7 mouse cellular contexts compared by ENCODE assay signal in genomic region chr10:37072834-37073233, GRCm38 (mm10).
DNase-seq lines count a peak whose midpoint lies in the region; ATAC-seq and TF ChIP-seq lines count a peak whose summit lies in the region.

No protein-coding gene starts in this region.

- H3K36me3 ChIP-seq in C2C12 (ENCODE audit: control insufficient read depth, insufficient read depth) (no peaks in the 10 kb centered on the region), G1E (replicated peaks) (no peaks in the 10 kb centered on the region)
- no peaks in the 10 kb centered on the region for H3K36me3 ChIP-seq in lung, embryonic 14.5 days (ENCODE audit: insufficient read depth)

- peak; percentile 11 for DNase-seq in G1E (ENCODE audit: low spot score)
- DNase-seq in cerebellum, postnatal 10 days = peak; percentile 79 to 91
- peak; percentile 32 for DNase-seq in gastrocnemius, adult 2 months
- DNase-seq in kidney, postnatal 4 days = peak; percentile 28 to 40
- DNase-seq in lung, embryonic 14.5 days = peak; percentile 94
- peak; percentile 93 for DNase-seq in retina, embryonic 14.5 days (ENCODE audit: low spot score)

- WGBS in lung, embryonic 14.5 days = 5% methylated on average over 5 of the region's 5 CpGs

- no peaks in the 10 kb centered on the region for H3K9me3 ChIP-seq in G1E (replicated peaks)
- H3K9me3 ChIP-seq in lung, embryonic 14.5 days (ENCODE audit: low read depth, low read length) = no peaks in the 10 kb centered on the region

- no peaks in the 10 kb centered on the region for H3K4me1 ChIP-seq in G1E (ENCODE audit: insufficient read depth, low read depth, low read length)
- H3K4me1 ChIP-seq in lung, embryonic 14.5 days (ENCODE audit: insufficient read depth) = no peaks in the 10 kb centered on the region

- no peaks in the 10 kb centered on the region for H3K79me3 ChIP-seq in C2C12 (ENCODE audit: low read depth)

- H3K27ac ChIP-seq in gastrocnemius, adult 2 months = peak overlapping the region; percentile 66
- H3K27ac ChIP-seq in lung, embryonic 14.5 days (ENCODE audit: low read depth) = no peak overlapping the region

- H3K4me2 ChIP-seq in lung, embryonic 14.5 days = no peak overlapping the region

- intact Hi-C loops in gastrocnemius, adult 2 months (cut with DNase I) = loop anchor here (2.0 to 5.0 kb wide), 4 partner anchors 64 to 1776 kb away; no protein-coding TSS in a partner anchor

- no peak overlapping the region for H3ac ChIP-seq in C2C12 (ENCODE audit: control insufficient read depth, insufficient read length, low read depth)

- H3K79me2 ChIP-seq in C2C12 (ENCODE audit: control insufficient read depth, insufficient read depth) = no peaks in the 10 kb centered on the region

- ATAC-seq in G1E (ENCODE audit: extremely low read depth, insufficient number of reproducible peaks, low FRiP score, poor library complexity, severe bottlenecking) = no peak
- peak; percentile 56; the same call in 1 of the 2 replicates for ATAC-seq in lung, embryonic 14.5 days (ENCODE audit: insufficient read depth)

- no peak overlapping the region for H3K9ac ChIP-seq in lung, embryonic 14.5 days

- H3K4me3 ChIP-seq in C2C12 (ENCODE audit: insufficient read depth, poor library complexity, severe bottlenecking) (no peak overlapping the region), G1E (ENCODE audit: low read depth, low read length) (no peak overlapping the region)
- no peak overlapping the region for H3K4me3 ChIP-seq in gastrocnemius, adult 2 months
- H3K4me3 ChIP-seq in lung, embryonic 14.5 days (ENCODE audit: low read depth, low read length) = no peak overlapping the region

- H3K27me3 ChIP-seq in C2C12 (ENCODE audit: control insufficient read depth, insufficient read depth, insufficient read length) (no peaks in the 10 kb centered on the region), G1E (ENCODE audit: insufficient read depth, low read length) (peaks cover 2% of the 10 kb centered on the region; the same call in 1 of the 2 replicates)
- no peaks in the 10 kb centered on the region for H3K27me3 ChIP-seq in lung, embryonic 14.5 days (ENCODE audit: insufficient read depth, low read length)

- TF ChIP-seq CTCF in C2C12 (IDR thresholded peaks at IDR 0.05; ENCODE audit: control insufficient read depth, insufficient read depth, insufficient read length) = peak; percentile 12
- 0 out of 2 replicates have a peak, but pooled peaks have one; percentile 20 for TF ChIP-seq CTCF in G1E (IDR thresholded peaks at IDR 0.05; ENCODE audit: low read depth, low read length)
- peak; percentile 90 for TF ChIP-seq CTCF in gastrocnemius, adult 2 months (IDR thresholded peaks at IDR 0.05)
- TF ChIP-seq CTCF in lung, embryonic 14.5 days (IDR thresholded peaks at IDR 0.05; ENCODE audit: low read depth) = peak; percentile 80

TF ChIP-seq in C2C12, 6 proteins besides CTCF, POLR2A, EP300 and RAD21:
- TF ChIP-seq USF1 (IDR thresholded peaks at IDR 0.05; ENCODE audit: low read depth) (no peak), MYOD1 (IDR thresholded peaks at IDR 0.05; ENCODE audit: control insufficient read depth, insufficient read length, low read depth) (no peak), FOSL1 (IDR thresholded peaks at IDR 0.05; ENCODE audit: insufficient read depth, low read length, poor library complexity, severe bottlenecking) (no peak), MAX (IDR thresholded peaks at IDR 0.05) (no peak), MYOG (IDR thresholded peaks at IDR 0.05; ENCODE audit: control insufficient read depth, extremely low read depth, insufficient read length) (no peak), CEBPB (IDR thresholded peaks at IDR 0.05; ENCODE audit: low read depth) (no peak)

Comparison
In these comparisons a context has a peak if more than half of its experiments do, and no peak if none do; other contexts are left out.
1. CTCF ChIP-seq: peak in every context shown above with its lines; median percentile 90 in gastrocnemius, adult 2 months; 80 in lung, embryonic 14.5 days; 20 in G1E; 12 in C2C12.
2. DNase-seq: peak in every context shown above with its lines; median percentile 94 in lung, embryonic 14.5 days; 93 in retina, embryonic 14.5 days; 85 in cerebellum, postnatal 10 days; 34 in kidney, postnatal 4 days; 32 in gastrocnemius, adult 2 months; 11 in G1E.